In genomic region chr10:98943894-98944293, GRCm38 (mm10) we compare ENCODE assay signal across 13 mouse cellular contexts.
"Had no signal": no experiment of that assay in that cellular context is flagged by ENCODE, and none has a peak within 500 bp of the region (broad histone marks: within the 10 kb centered on the region; RNA-seq: fewer than 3 reads in every experiment).

No protein-coding gene starts in this region.

- H3K4me2 ChIP-seq: liver, embryonic 13.5 days; midbrain, embryonic 12.5 days; stomach, embryonic 15.5 days had no signal

- H3K36me3 ChIP-seq: liver, embryonic 13.5 days; midbrain, embryonic 12.5 days; stomach, embryonic 15.5 days had no signal

- H3K27ac ChIP-seq: liver, embryonic 13.5 days; midbrain, embryonic 12.5 days; stomach, embryonic 15.5 days had no signal

- H3K9ac ChIP-seq: liver, embryonic 13.5 days; midbrain, embryonic 12.5 days; stomach, embryonic 15.5 days had no signal

- ATAC-seq: midbrain, embryonic 16.5 days had no signal

- DNase-seq: kidney, adult 18-20 months; kidney, adult 9 months; kidney, postnatal 25 days; liver, embryonic 13.5 days; lung, adult 2 months; lung, postnatal 14 days; lung, postnatal 4 days; right cerebral cortex, postnatal 25 days; spleen, adult 18-20 months; thymus, postnatal 25 days had no signal

- H3K27me3 ChIP-seq: liver, embryonic 13.5 days; midbrain, embryonic 12.5 days; stomach, embryonic 15.5 days had no signal

- H3K4me3 ChIP-seq: liver, embryonic 13.5 days; midbrain, embryonic 12.5 days; stomach, embryonic 15.5 days had no signal
